Mouse (Mus musculus): ENCODE measurements around the gene Aven. TPM values are rescaled to one million over a fixed set of nuclear protein-coding genes. Genes with fewer than 3 reads are reported as not detected.

Aven gene
- total RNA-seq, 2 experiments from 2014 or later, result 13.7 to 14.4 TPM

- no peak for DNase-seq (ENCODE audit: low spot score in 2 of 2)
Observed at GRCm38 (mm10) chr2:112484886-112485285, 7.9 kb upstream of the Aven start.

- DNase-seq (ENCODE audit: low spot score in 2 of 2), result no peak
Observed at GRCm38 (mm10) chr2:112490483-112491196, 2.1 kb upstream of the Aven start.

- no peak for DNase-seq (ENCODE audit: low spot score in 2 of 2)
Observed at GRCm38 (mm10) chr2:112491629-112492028, 1.1 kb upstream of the Aven start.

- no peak for DNase-seq (ENCODE audit: low spot score in 2 of 2)
Observed at GRCm38 (mm10) chr2:112492431-112492855, 321 bp upstream of the Aven start.

GRCm38 (mm10) chr2:112493539-112494260 is 936 bp downstream of the Aven start:
- DNase-seq (ENCODE audit: low spot score in 2 of 2), result no peak

- DNase-seq (ENCODE audit: low spot score in 2 of 2), result no peak
Observed at GRCm38 (mm10) chr2:112497851-112498250, 5.1 kb downstream of the Aven start.

GRCm38 (mm10) chr2:112501209-112501608 is 8.4 kb downstream of the Aven start:
- DNase-seq (ENCODE audit: low spot score in 2 of 2), result peak; percentile 55 to 77

- DNase-seq (ENCODE audit: low spot score in 2 of 2), result no peak
Observed at GRCm38 (mm10) chr2:112503978-112504377, 11.2 kb downstream of the Aven start.

- no peak for DNase-seq (ENCODE audit: low spot score in 2 of 2)
Observed at GRCm38 (mm10) chr2:112506841-112507435, 14.2 kb downstream of the Aven start.

- DNase-seq (ENCODE audit: low spot score in 2 of 2), result no peak
Observed at GRCm38 (mm10) chr2:112507444-112507843, 14.7 kb downstream of the Aven start.

- no peak for DNase-seq (ENCODE audit: low spot score in 2 of 2)
Observed at GRCm38 (mm10) chr2:112510140-112510539, 17.4 kb downstream of the Aven start.

GRCm38 (mm10) chr2:112513036-112513435 is 20.3 kb downstream of the Aven start:
- no peak for DNase-seq (ENCODE audit: low spot score in 2 of 2)

GRCm38 (mm10) chr2:112516728-112517127 is 24.0 kb downstream of the Aven start:
- no peak for DNase-seq (ENCODE audit: low spot score in 2 of 2)

GRCm38 (mm10) chr2:112517218-112517617 is 24.5 kb downstream of the Aven start:
- DNase-seq (ENCODE audit: low spot score in 2 of 2), result no peak

- DNase-seq (ENCODE audit: low spot score in 2 of 2), result no peak
Observed at GRCm38 (mm10) chr2:112518541-112518940, 25.8 kb downstream of the Aven start.

- DNase-seq (ENCODE audit: low spot score in 2 of 2), result no peak
Observed at GRCm38 (mm10) chr2:112520526-112521482, 28.0 kb downstream of the Aven start.

- no peak for DNase-seq (ENCODE audit: low spot score in 2 of 2)
Observed at GRCm38 (mm10) chr2:112526933-112527332, 34.2 kb downstream of the Aven start.

- no peak for DNase-seq (ENCODE audit: low spot score in 2 of 2)
Observed at GRCm38 (mm10) chr2:112532812-112533496, 40.2 kb downstream of the Aven start.

GRCm38 (mm10) chr2:112534677-112535222 is 42.0 kb downstream of the Aven start:
- no peak for DNase-seq (ENCODE audit: low spot score in 2 of 2)

- no peak for DNase-seq (ENCODE audit: low spot score in 2 of 2)
Observed at GRCm38 (mm10) chr2:112538783-112539182, 46.0 kb downstream of the Aven start.
